Mouse (Mus musculus) WW6 (cell line): ENCODE data around the gene Tnpo2.
A peak's percentile ranks its signal among the peaks of the same experiment; 100 is the strongest.

Experiments
- DNase-seq: peaks from one replicate; pipeline ENCODE4 v3.0.0-alpha.2; 2013; ENCODE audit warnings: low read depth, low spot score

Tnpo2 gene

DNA sequence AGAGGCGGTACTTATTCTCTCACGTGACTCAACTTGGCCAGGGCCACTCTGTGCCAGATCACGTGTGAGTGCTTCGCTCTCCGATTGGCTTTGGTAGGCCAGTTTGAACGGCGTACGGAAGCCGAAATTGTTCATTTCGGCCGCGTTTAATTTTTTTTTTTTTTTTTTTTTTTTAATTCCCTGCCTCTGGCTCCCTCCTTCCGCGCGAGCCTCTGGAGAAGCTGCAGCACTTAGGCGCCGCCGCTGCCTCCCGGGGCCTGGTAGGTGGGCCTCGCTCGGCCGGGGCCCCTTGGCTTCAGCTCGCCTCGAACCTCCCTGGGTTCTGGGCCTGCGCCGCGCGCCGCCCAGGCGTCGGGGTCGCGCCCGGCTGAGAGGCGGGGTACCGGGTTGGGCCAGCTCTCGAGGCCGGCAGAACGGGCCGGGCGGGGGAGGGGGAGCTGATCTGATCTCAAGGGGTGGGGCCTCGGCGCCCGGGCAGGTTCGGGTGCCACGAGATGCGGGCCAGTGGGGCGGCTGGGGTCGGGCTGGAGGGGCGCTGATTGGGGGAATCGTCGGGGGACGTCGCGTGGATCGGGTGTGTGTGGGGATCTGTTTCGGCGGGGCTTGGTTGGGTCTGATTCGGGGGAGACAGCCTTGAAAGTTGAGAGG, at the start of gene Tnpo2:
Gene Tnpo2 (plus strand): TSS at position 198 of the 648 bp plus-strand sequence.
- DNase-seq: peak; percentile 91

DNA sequence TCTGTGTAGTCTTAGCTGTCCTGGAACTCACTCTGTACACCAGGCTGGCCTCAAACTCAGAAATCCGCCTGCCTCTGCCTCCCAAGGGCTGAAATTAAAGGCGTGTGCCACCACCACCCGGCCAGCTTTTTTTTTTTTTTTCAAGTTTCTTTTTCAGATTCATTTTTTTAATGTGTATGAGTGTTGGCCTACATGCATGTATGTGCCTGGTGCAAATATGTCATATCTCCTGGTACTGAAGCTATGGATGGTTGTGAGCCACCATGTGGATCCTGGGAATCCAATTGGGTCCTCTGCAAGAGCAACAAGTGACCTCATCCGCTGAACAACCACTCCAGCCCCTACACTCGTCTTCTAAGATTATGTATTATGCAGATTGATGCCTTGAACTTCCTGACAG, 49.3 kb upstream of the Tnpo2 start:
- DNase-seq: no peak

DNA sequence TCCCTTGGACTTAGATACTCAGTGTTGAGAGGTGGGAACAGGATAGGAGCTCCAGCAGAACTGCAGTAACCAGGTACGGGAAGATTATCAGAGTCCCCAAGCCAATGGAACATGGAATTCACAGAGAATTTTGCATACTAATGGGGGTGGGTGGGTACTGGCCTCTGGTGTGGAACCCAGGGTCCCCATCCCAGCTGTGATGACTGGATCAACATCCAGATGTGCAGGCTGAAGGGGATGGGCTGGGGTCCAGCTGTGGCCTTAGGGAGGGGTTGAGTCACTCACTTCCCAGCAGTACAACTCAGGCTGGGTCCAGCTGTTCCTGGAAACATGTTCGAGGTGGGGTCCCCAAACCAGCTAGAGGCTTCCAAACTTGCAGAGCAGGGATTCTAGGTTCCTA, 48.8 kb upstream of the Tnpo2 start:
- no peak for DNase-seq

DNA sequence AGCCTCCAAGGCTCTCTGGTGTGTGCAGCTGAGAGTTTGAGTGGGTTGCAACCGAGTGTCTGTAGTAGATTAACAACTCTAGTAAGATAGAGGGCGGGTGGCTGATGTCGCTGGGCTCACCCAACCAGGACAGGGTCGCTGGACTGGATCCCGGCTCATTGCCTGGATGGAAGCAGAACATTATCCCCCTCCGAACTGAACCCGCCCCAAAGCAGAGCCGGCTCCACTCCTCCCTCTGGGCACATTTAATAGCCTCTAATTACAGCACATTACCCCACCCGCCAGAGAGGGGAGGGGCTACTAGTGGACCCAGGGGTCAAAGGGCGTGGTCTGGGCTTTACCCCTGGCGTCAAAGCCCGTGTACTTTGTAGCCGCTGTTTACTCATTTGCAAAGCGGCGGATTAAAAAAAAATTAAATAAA, 47.4 kb upstream of the Tnpo2 start:
- DNase-seq: no peak

DNA sequence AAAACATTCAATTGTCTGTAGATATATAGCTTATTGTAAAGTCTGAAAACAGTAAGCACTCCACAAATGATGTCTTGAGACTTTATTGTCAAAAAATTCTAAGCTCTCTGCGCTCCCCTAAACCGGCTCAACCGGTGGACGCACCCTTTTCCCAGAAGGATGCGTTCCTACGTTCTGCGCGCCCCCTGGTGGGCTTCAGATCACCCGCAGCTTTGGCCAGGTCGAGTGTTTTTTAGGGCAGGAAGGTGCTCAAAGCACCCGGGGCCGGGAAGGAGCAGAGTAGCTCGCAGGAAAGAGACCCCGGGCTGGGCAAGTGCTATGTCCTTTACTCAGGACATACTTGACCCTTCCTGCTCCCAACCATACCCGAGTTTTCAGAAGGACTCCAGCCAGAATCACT, 46.9 kb upstream of the Tnpo2 start:
- DNase-seq: no peak

DNA sequence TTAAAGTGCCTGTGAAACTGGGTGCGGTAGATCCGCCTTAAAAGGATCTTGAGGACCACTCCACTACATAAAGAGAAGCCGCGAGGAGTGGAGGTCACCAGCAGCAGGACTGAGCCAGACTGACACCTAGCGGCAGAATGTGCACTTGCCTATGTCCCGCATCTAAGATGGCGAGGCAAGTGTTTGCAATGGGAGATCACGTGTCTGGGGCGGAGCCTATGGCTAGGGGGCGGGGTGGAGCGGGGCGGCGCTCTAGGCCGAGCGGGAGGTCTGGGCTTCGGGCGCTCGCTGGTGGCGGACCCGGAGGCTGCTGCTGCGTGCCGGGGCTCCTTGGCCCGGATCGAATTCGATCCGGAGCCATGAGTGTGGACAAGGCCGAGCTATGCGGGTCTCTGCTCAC, 46.4 kb upstream of the Tnpo2 start, which contains the start of gene Hook2:
Gene Hook2 (plus strand): TSS at position 255 of the 400 bp plus-strand sequence.
- peak; percentile 99 for DNase-seq

DNA sequence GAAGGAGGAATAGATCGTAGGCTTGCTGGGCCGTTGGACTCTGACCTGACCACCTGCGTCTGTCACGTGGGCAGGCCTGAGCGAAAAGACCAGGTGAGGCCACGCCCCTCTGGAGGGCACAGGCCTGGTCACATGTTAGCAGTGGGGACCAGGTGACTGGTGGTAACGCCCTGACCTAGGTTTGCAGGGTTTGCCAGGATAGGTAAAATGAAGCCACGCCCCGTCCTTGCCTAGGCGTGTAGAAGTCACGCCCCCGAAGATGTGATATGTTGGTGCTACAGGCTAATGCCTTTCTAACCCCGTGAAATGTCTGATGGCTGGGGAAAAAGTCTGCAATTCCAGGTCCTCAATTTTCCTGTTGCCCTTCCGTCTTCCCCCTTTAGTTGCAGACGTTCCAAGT, 45.9 kb upstream of the Tnpo2 start:
- no peak for DNase-seq

DNA sequence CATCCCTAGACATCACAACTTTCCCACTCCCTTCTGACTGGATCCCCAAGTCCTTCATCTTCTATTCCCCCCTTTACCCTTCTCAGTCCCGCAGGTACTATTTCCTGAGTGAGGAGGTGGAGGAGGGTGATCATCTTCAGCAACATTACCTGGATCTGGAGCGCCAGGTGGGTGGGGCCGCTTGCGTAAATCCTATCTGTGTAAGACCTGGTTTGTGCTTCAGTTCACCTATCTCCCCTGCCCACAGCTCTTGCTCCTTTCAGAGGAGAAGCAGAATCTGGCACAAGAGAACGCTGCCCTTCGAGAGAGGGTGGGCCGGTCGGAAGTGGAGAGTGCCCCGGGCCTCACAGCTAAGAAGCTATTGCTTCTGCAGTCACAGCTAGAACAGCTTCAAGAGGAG, 42.3 kb upstream of the Tnpo2 start:
- DNase-seq: no peak

DNA sequence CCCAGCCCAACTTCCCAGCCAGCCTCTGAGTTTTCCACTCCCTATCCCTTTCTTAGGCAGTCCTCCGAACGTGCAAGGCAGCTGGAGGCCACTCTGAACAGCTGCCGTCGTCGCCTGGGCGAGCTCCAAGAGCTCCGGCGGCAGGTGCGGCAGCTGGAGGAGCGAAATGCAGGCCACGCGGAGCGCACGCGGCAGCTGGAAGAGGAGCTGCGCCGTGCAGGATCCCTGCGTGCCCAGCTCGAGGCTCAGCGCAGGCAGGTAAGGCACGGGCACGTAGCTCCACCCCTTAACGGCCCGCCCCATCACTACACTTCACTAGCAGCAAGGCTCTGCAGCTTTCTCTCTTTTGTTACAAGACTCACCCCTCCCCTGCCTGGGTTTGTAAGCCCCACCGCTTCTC, 41.0 kb upstream of the Tnpo2 start:
- DNase-seq: no peak

DNA sequence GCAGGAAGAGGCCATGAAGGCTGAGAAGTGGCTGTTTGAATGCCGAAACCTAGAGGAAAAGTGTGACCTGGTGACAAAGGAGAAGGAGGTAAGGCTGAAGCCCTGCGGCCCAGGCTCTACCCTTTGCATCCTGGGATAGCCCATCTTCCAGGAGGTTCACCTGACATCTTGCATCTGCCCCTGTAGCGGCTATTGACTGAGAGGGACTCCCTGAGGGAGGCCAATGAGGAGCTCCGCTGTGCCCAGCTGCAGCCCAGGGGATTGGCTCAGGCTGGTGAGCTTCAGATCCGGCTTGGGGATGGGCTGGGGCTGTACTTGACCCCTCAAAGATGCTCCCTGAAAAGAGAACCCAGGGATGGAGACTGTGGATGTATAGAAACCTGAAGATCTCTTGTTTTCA, 39.7 kb upstream of the Tnpo2 start:
- DNase-seq: no peak

DNA sequence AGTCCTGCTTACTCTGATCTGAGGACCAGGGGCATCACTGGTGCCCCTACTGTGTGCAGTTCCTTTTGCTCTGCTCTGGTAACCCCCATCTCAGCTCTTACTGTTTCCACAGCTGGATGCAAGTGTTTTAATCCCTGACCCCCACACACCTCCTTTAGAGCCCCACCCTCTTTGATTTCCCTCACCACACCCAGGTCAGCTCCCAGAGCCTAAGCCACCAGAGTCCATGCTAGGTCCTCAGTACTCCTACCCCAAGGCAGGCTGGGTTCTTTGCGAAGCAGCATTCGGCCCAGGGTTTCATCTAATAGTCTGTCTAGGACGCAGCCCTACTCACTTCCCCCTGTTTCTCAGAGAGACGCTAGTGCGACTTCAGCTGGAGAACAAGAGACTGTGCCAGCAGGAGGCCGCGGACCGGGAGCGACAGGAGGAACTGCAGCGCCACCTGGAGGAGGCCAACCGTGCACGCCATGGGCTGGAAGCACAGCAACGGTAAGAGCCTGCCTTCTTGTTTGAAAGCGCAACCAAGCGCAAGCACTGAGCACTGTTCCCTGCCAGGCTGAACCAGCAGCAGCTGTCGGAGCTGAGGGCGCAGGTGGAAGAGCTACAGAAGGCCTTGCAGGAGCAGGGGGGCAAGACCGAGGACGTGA, 38.9 kb upstream of the Tnpo2 start:
- peak; percentile 95 for DNase-seq

DNA sequence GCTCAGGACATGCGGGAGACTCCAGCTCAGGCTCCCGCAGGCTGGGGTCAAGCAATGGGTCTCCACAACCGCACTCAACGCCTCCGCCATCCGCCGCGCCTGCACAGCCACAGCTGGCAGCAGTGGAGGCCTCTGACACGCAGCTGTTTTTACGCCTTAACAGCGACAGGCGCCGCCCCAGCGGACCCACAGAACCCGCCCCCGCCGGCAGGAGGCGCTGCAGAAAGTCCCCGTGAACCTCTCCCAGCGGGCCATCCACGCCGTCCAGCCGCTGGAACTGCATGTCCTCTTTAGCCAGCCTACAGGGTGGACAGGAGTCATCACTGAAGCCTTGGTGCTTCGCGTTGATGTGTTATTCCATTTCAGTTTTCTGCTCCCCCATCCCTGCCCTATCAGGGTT, 29.0 kb upstream of the Tnpo2 start:
- DNase-seq: no peak

DNA sequence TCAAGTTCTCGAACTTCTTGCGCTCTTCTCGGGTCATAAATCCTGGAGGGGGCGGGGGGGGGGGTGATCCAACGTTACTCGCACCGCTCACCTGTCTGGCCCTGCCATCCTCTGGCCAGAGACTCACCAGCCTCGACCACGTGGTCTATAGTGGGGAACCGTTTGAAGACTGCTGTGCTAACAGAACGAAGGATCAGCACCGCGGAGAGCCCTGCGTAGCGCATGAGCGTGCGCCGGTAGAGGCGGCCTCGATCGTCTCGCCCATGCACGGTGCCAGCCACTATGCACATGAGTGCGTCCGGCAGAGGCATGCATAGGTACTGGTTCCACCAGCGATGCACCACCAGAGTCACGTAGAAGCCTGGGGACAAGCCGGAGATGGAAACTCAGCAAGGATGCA, 25.5 kb upstream of the Tnpo2 start:
- DNase-seq: no peak

DNA sequence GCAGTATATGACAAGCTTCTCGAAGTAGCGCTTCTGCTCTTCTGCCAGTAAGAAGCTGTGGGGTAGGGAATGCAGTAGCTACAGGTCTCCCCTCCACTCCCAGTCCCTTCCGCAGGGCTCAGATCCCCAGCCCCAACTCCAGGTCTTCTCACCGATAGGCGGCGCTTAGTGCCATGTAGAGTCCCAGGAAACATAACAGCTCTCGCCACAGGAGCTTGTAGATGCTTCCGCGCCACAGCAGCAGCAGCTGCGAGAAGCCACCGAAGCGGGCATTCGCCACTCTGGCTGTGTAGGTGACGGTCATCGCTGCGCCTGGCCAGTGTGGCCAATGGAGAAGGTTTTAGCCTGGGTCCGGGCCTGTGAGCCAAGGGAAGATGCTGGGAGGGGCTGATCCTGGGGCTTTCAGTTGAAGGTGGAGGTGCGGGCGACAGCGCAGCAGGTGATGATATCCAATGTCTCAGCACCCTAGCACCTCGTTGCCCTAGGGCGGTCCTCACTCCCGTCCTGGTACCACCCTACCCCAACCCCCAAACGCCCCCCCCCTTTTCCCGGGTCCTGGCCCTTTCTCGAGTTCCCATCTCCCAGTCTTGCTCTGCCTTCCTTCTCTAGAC, 23.4 kb upstream of the Tnpo2 start:
- DNase-seq: no peak

DNA sequence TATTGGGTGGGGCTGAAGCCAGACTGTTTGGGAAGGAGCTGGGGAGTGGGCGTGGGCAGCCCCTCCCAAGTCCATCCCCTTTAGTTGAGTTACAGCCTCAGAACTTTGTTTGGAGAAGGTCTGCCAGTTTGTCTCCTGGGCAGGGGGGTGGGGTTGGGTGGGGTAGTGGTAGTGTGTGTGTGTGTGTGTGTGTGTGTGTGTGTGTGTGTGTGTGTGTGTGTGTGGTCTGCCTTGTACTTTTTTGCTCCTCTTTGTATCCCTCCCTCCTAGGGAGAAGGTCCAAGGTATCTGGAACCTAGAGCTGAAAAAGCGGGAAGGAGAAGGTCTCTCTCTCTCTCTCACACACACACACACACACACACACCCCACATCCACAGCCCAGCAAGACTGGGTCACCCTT, 22.3 kb upstream of the Tnpo2 start, which contains the start of gene Best2:
Gene Best2 (minus strand): TSS at position 101 of the 400 bp plus-strand sequence.
- no peak for DNase-seq

DNA sequence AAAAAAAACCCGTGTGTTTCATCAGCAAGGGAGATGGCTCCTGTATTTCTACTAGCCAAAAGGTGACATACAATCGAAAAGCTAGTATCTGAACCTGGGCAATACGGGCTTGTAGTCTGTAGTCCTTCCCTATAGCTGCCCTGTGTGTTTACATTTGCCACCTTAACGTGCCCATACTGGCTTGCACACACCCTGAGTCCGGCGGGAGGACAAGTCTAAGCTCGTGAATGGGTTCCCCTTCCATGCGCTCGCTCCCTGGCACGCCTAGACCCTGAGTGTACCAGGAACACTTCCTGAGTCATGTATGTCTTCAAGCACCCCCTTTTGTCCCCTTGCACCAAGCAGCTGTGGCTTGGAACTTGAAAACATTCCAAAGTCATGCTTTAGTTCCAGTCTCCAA, 20.0 kb upstream of the Tnpo2 start:
- DNase-seq: no peak

DNA sequence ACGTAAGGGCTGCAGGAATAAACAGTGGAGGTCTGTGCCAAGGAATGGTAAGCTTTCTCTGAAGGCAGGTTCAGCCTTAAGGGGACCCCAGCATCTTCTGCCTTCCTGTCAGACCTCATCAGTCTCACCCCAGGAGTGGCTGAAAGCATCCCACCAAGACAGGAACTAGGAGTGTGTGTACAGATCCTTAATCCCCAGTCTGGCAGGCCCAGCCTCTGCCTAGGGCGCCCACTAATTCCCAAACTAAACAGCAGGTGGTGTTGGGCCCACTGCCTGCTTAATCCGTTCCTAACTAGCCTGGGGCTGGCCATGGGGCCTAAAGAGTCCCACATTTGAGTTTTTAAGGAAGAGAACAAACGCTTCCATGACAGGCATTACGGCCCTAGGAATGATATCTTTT, 19.5 kb upstream of the Tnpo2 start:
- DNase-seq: no peak

DNA sequence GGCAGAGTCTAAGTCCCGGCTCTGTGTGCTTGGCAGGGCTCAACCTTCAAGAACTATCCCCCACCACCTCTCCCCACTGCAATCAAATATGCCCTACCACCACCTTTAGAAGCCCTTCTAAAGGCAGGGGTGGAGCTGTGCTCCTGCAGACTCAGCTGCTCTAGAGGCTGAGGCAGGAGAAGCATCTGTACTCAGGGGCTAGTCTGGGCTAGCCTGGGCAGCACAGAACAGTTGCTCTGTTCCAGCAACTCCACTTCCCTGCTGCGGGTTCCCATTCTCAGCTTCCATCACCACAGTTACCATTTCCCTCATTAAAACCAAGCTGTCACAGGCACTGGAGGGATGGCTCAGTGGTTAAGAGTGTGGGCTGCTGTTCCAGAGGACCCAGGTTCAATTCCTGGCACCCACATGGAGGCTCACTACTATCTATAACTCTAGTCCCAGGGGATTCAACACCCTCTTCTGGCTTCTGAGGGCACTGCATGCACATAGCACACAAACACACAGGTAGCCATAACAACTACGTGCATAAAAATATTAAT, 15.1 kb upstream of the Tnpo2 start:
- no peak for DNase-seq

DNA sequence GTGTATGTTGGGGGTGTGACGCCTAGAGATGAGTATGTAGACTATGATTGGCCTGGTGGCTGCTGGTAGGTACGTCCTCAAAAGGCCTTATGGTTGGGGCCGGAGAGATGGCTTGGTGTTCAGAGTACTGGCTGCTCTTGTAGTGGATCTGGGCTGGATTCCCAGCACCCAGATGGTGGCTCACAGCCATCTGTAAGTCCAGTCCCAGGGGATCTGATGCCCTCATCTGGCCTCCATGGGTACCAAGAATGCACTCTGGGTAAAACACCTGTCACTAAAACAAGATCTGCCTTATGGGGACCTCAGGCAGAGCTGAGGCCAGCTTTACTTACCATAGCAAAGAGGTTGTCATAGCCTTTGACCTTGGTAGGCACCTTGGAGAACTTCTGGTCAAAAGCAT, 12.9 kb upstream of the Tnpo2 start:
- no peak for DNase-seq

DNA sequence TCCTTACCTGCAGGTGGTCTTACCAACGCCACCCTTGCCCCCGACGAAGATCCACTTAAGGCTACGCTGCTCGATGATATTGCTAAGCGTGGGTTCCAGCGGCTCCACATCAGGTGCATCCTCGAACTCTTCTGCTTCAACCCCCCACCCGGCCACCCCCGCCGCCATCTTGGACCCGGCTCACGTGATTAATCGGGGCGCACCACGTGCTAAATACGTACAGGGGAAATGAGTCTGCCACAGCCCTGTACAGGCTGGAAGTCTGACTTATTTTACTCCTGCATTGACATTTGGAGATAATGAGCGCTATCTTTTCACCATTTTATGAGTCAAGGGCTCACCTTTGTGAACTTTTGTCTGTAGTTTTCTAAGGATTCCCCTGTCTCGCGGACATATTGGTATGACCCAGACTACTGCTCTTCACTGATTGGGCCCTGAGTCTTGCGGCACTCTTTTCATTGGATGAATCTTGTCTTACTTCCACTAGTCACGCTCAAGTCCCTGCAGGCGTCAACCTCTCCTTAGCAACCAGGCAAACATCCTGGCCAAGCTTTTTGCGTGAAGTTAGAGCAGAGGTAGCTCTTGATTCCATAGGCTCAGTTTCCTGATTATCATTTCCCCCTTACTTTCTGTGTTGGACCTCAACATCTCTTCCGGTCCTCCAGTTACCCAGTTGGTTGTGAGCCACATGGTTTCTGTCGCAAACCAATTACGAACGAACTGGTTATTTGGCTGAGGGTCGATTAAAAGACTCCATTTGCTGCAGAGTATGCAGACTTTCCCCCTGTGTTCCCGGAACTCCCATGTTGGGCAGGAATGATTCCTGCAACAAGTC, 11.4 kb upstream of the Tnpo2 start, which contains the start of gene Asna1:
Gene Asna1 (minus strand): TSS at position 184 of the 835 bp plus-strand sequence.
- no peak for DNase-seq

DNA sequence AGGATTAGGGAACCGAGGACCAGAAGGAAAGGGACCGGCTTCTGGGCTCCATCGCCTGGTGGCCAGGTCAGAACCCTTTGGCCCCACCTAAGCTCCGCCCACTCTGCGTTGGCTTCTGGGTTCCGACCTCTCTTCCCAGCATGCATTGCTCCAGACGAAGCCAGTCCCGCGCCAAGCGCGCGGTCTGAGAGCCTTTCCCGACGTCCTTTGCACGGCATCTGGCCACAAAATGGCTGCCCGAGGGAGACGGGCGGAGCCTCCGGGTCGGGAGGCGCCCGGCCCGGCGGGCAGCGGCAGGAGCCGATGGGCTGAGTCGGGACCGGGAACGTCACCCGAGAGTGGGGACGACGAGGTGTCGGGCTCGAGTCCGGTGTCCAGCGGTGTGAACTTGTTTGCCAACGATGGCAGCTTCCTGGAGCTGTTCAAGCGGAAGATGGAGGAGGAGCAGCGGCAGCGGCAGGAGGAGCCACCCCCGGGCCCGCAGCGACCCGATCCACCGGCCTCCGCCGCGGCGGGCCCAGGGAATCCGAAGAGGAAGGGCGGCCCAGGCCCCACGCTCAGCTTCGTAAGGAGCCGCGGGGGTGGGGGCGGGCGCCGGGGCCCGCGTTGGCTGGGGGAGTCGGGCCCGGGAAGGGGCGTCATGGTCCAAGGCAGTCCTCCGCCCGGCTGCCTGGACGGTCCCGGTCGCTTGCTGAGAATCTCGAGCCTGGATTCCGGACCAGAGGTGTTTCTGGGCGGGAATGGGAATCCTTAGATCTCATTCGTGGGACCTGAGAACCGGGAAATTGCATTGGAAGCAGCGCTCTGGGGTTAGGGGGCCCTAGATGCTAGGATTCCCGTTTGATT, 9.8 kb upstream of the Tnpo2 start, which contains the start of gene Trir:
Gene Trir (plus strand): TSS at position 154 of the 846 bp plus-strand sequence.
- peak; percentile 99 for DNase-seq
